Mouse (Mus musculus) heart, postnatal 0 days (tissue): ENCODE results near the gene Rhoj.
A peak's percentile ranks its signal among the peaks of the same experiment; 100 is the strongest.

Experiments
- CTCF ChIP-seq: IDR thresholded peaks from 2 replicates; pipeline ENCODE4 v1.5.1; 2016; ENCODE audit warnings: antibody characterized with exemption, control low read depth, low read depth
- EP300 ChIP-seq: IDR thresholded peaks from 2 replicates; pipeline ENCODE4 v1.6.1; 2016; ENCODE audit warnings: antibody characterized with exemption, low read depth

DNA sequence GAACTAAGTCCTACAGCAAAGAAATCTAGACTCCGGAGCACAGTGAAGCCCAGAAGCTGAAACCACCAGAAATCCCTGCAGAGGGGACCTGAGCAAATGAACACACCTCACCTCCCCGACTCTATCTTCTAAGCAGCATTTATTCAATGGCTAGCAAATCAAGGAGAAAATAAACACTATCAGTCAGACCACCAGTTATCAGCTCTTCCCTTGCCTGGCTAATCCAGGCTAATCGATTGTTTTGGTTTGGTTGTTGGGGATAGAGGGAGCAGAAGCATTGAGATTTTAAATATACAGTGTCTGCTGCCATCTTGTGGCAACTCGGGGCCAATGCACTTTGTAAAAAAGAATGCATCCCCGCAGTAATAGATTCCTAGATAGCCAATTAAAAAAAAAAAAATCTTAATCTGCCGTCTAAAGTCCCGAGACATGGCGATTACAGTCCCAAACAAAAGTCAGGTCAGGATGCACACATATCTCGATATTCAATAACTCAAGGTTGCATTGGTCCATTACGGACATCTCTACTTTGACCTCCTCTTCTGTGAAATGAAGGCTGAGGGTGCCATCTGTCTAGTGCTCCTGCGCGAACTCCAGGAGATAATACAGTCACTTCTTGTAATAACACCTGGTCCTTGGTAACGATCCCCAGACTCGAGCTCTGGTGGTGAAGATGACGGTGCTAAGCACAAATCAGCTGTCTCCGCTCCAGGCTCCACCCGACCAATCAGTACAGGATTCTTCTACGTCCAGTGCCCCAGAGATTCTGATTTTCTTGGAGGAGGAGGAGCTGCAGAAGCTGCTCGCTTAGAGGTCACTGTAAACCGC lies 81.4 kb downstream of the Rhoj start:
- TF ChIP-seq CTCF: peak; percentile 68
- no peak for TF ChIP-seq EP300
